Mouse (Mus musculus): ENCODE measurements around the gene Ctns.

DNA sequence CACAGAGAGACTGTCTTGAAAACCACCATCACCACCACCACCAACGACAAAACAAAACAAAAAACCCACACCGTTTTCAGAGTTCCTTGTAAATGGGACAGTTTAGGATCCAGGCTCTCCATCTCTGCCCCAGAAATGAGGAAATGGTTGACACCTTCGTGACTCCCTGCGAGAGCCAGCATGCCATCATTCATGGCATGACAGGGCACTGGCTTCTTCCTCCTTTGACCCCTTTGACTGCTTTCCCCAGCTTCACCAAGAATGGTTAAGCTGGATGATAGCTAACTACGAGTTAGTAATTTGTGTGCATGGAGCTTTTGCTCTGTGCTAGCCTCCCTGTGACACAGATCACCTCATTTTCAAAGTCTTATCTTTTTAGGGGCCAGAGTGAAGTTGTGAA is 36.6 kb downstream of the Ctns start:
- TF ChIP-seq CTCF (IDR thresholded peaks at IDR 0.05; ENCODE audit: insufficient read depth, low read length), result no peak
- no peak for TF ChIP-seq POLR2A (IDR thresholded peaks at IDR 0.05; ENCODE audit: borderline replicate concordance, extremely low read depth, low read depth, low read length)
